Mouse (Mus musculus) lung, adult 2 months (tissue): ENCODE results near the gene Gm49378.

Source experiments
- CTCF ChIP-seq: fragments of 200-500 bp; IDR thresholded peaks from 2 replicates; pipeline ENCODE4 v1.5.1; 2011; ENCODE audit warnings: mild to moderate bottlenecking, low read length, control low read depth; ENCODE audit not compliant: insufficient read depth
- POLR2A ChIP-seq: fragments of 200-500 bp; IDR thresholded peaks from 2 replicates; pipeline ENCODE4 v1.6.1; 2011; ENCODE audit warnings: low read depth, mild to moderate bottlenecking, control low read depth, low read length, borderline replicate concordance; ENCODE audit errors: extremely low read depth

DNA sequence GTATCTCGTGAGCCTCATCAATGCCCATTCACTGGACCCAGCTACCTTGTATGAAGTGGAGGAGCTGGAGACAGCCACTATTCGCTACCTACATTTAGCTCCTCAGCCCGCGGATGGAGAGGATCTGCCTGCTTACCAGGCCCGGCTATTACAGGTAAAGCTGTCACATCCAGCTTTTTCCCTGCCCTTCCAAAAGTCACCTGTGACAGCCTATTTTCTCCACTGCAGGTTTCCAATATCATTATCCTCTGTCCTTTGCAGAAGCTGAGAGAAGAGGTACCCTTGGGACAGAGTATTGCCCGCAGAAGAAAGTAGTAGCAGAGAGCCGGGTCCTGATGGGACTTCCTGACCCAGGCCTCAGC lies 34.4 kb downstream of the Gm49378 start, which contains the start of gene Irf9:
- TF ChIP-seq POLR2A (no peak), CTCF (no peak)
